Mouse (Mus musculus) intestine, postnatal 0 days (tissue): ENCODE measurements around the gene Selenow. TPM values are rescaled to one million over a fixed set of nuclear protein-coding genes. Genes with fewer than 3 reads are reported as not detected.

Experiments
- ATAC-seq: fragments of 200-750 bp; cut with Nextera tagmentation; 2 replicates; pipeline ENCODE4 v1.8.0; 2017; ENCODE audit warnings: mild to moderate bottlenecking, moderate TSS enrichment, moderate library complexity
- H3K27ac ChIP-seq: fragments of 300-500 bp; sonication (generic); 2 replicates; pipeline ENCODE4 v1.5.1; 2014; ENCODE audit warnings: mild to moderate bottlenecking, low read depth, low read length, moderate library complexity
- H3K27me3 ChIP-seq: fragments of 300-500 bp; sonication (generic); replicated peaks from 2 replicates; pipeline ENCODE4 v1.6.1; 2014; ENCODE audit warnings: low read length, mixed read lengths; ENCODE audit not compliant: control insufficient read depth, insufficient read depth
- H3K36me3 ChIP-seq: fragments of 300-500 bp; sonication (generic); 2 replicates; pipeline ENCODE4 v1.6.1; 2014; ENCODE audit warnings: mild to moderate bottlenecking, moderate library complexity; ENCODE audit not compliant: control insufficient read depth, insufficient read depth
- H3K4me1 ChIP-seq: fragments of 300-500 bp; sonication (generic); replicated peaks from 2 replicates; pipeline ENCODE4 v1.6.1; 2014; ENCODE audit warnings: antibody characterized with exemption, low read length, mixed read lengths; ENCODE audit not compliant: control insufficient read depth, insufficient read depth
- H3K4me2 ChIP-seq: fragments of 300-500 bp; sonication (generic); replicated peaks from 2 replicates; pipeline ENCODE4 v1.6.1; 2014; ENCODE audit warnings: low read depth, mild to moderate bottlenecking, moderate library complexity
- H3K4me3 ChIP-seq: fragments of 300-500 bp; sonication (generic); 2 replicates; pipeline ENCODE4 v1.5.1; 2014; ENCODE audit warnings: low read depth, low read length
- H3K9ac ChIP-seq: fragments of 300-500 bp; sonication (generic); 2 replicates; pipeline ENCODE4 v1.6.1; 2014; ENCODE audit warnings: mild to moderate bottlenecking, low read depth, low read length
- H3K9me3 ChIP-seq: fragments of 300-500 bp; sonication (generic); 2 replicates; pipeline ENCODE4 v1.6.1; 2016; ENCODE audit warnings: mixed run types; ENCODE audit not compliant: control insufficient read depth
- CTCF ChIP-seq: sonication (generic); IDR thresholded peaks from 2 replicates; pipeline ENCODE4 v1.5.1; 2016; ENCODE audit warnings: low read depth, mild to moderate bottlenecking, control low read depth, antibody characterized with exemption, moderate library complexity
- WGBS: fragments of 180-500 bp; shearing (Covaris S2); extraction: QIAGEN DNeasy Blood & Tissue Kit; methylation state at CpG from one replicate; pipeline ENCODE4 v1.1.7; 2014; 5-methylcytosine and 5-hydroxymethylcytosine counted together
- polyA plus RNA-seq: library from polyadenylated mRNA; unstranded; fragments of >200 nt; fragmentation: Nextera tagmentation; extraction: Ambion mirVana; gene quantifications from 2 replicates; pipeline ENCODE4 v1.2.1, GENCODE M21; 2015

Selenow gene
- polyA plus RNA-seq, 1 experiment from 2014 or later, result 814 TPM

GRCm38 (mm10) chr7:15879756-15880155 is 42.4 kb downstream of the Selenow start, which contains the start of gene Crx:
Crx (minus strand) TSS chr7:15879968.
- Histone ChIP-seq H3K4me2 (no peak within 1 kb of the TSS), H3K27me3 (no peaks in the 10 kb centered on the region), H3K9ac (no peak within 1 kb of the TSS), H3K36me3 (no peaks in the 10 kb centered on the region), H3K27ac (no peak within 1 kb of the TSS), H3K9me3 (no peaks in the 10 kb centered on the region), H3K4me1 (no peaks in the 10 kb centered on the region), H3K4me3 (no peak within 1 kb of the TSS)
- TF ChIP-seq CTCF, result no peak
- 35% methylated on average over 4 of the region's 4 CpGs for WGBS
- ATAC-seq, result no peak

Other genes starting within 250 kb of the Selenow start
- not detected in 2 replicates for gene Obox5, start 172.3 kb downstream of the Selenow start, polyA plus RNA-seq
- gene Obox6, start 82.7 kb downstream of the Selenow start, polyA plus RNA-seq, result not detected in 2 replicates
- gene Crx, start 42.4 kb downstream of the Selenow start, polyA plus RNA-seq, result not detected in 2 replicates
- gene Crxos, start 39.8 kb downstream of the Selenow start, polyA plus RNA-seq, result not detected in 2 replicates
- 109 and 115 TPM in 2 replicates for gene Nop53, start 23.7 kb upstream of the Selenow start, polyA plus RNA-seq
- 29.3 and 30.9 TPM in 2 replicates for gene Ehd2, start 45.2 kb upstream of the Selenow start, polyA plus RNA-seq
- gene Bicra, start 125.5 kb upstream of the Selenow start, polyA plus RNA-seq, result 1.6 and 1.7 TPM in 2 replicates
- gene Zfp541, start 139.4 kb upstream of the Selenow start, polyA plus RNA-seq, result 0.14 TPM in 1 of 2 replicates, not detected in the other
- gene Napa, start 176.1 kb upstream of the Selenow start, polyA plus RNA-seq, result 201 and 204 TPM in 2 replicates
- 13.3 and 14.4 TPM in 2 replicates for gene Kptn, start 197.5 kb upstream of the Selenow start, polyA plus RNA-seq
- 0.08 and 0.14 TPM in 2 replicates for gene Slc8a2, start 207.4 kb upstream of the Selenow start, polyA plus RNA-seq